Mouse (Mus musculus): Measurements from ENCODE around the gene Gm6465. TPM values are rescaled to one million over a fixed set of nuclear protein-coding genes. Genes with fewer than 3 reads are reported as not detected.
"Not testable (repeated sequence)": the region's sequence is repeated elsewhere in the genome, so short reads cannot be mapped to it uniquely, and the experiment has no call there.

The Gm6465 gene
- polyA plus RNA-seq (2014; fragmentation: Nextera tagmentation; extraction: Ambion mirVana): not detected in 2 replicates

- not testable (repeated sequence) for H3K27ac ChIP-seq (ENCODE audit: low read length)
Observed at GRCm38 (mm10) chr5:11845239-11845638, at the start of gene Gm6465. Gene Gm6465 (plus strand): TSS chr5:11845539.

GRCm38 (mm10) chr5:11845824-11846223 lies 485 bp downstream of the Gm6465 start:
- not testable (repeated sequence) for H3K36me3 ChIP-seq (ENCODE audit: control insufficient read depth, insufficient read depth, low read length); H3K27me3 ChIP-seq (ENCODE audit: control insufficient read depth, insufficient read depth, low read length); H3K27ac ChIP-seq (ENCODE audit: low read length); H3K4me3 ChIP-seq (ENCODE audit: low read depth, low read length); H3K9ac ChIP-seq (replicated peaks; ENCODE audit: low read depth, low read length); ATAC-seq (ENCODE audit: insufficient number of reproducible peaks, insufficient read depth, low FRiP score, low read depth); H3K9me3 ChIP-seq (ENCODE audit: control insufficient read depth, low read depth, low read length); H3K4me1 ChIP-seq (ENCODE audit: control insufficient read depth, insufficient read depth, low read length); H3K4me2 ChIP-seq (replicated peaks; ENCODE audit: low read depth, low read length)
- 63% methylated on average over 1 of the region's 1 CpGs for WGBS

More at GRCm38 (mm10) chr5:11845239-11845638, at the start of gene Gm6465:
- H3K4me1 ChIP-seq (ENCODE audit: control insufficient read depth, insufficient read depth, low read length); H3K9me3 ChIP-seq (ENCODE audit: control insufficient read depth, low read depth, low read length); H3K36me3 ChIP-seq (ENCODE audit: control insufficient read depth, insufficient read depth, low read length); H3K4me3 ChIP-seq (ENCODE audit: low read depth, low read length); ATAC-seq (ENCODE audit: insufficient number of reproducible peaks, insufficient read depth, low FRiP score, low read depth); H3K27me3 ChIP-seq (ENCODE audit: control insufficient read depth, insufficient read depth, low read length); H3K9ac ChIP-seq (replicated peaks; ENCODE audit: low read depth, low read length); H3K4me2 ChIP-seq (replicated peaks; ENCODE audit: low read depth, low read length): not testable (repeated sequence)
- 74% methylated on average over 2 of the region's 2 CpGs for WGBS

GRCm38 (mm10) chr5:11857909-11858308 lies 12.6 kb downstream of the Gm6465 start:
- not testable (repeated sequence) for H3K4me2 ChIP-seq (replicated peaks; ENCODE audit: low read depth, low read length); H3K36me3 ChIP-seq (ENCODE audit: control insufficient read depth, insufficient read depth, low read length); H3K9me3 ChIP-seq (ENCODE audit: control insufficient read depth, low read depth, low read length); ATAC-seq (ENCODE audit: insufficient number of reproducible peaks, insufficient read depth, low FRiP score, low read depth); H3K9ac ChIP-seq (replicated peaks; ENCODE audit: low read depth, low read length); H3K4me1 ChIP-seq (ENCODE audit: control insufficient read depth, insufficient read depth, low read length); H3K27me3 ChIP-seq (ENCODE audit: control insufficient read depth, insufficient read depth, low read length); H3K4me3 ChIP-seq (ENCODE audit: low read depth, low read length); H3K27ac ChIP-seq (ENCODE audit: low read length)

Other genes with a start within 250 kb of the Gm6465 start
- gene Gm8922, start 163.6 kb upstream of the Gm6465 start, polyA plus RNA-seq (2014; fragmentation: Nextera tagmentation; extraction: Ambion mirVana): not detected in 2 replicates
- not detected in 2 replicates for gene Gm8926, start 75.0 kb upstream of the Gm6465 start, polyA plus RNA-seq (2014; fragmentation: Nextera tagmentation; extraction: Ambion mirVana)
- gene 4933402N22Rik, start 72.5 kb downstream of the Gm6465 start, polyA plus RNA-seq (2014; fragmentation: Nextera tagmentation; extraction: Ambion mirVana): not detected in 2 replicates

Data from stomach, embryonic 14.5 days (tissue).